Mouse (Mus musculus) testis, adult 2 months (tissue): ENCODE results near the gene Pgf.

Source experiments
- CTCF ChIP-seq: fragments of 200-500 bp; IDR thresholded peaks from 2 replicates; pipeline ENCODE4 v1.5.1; 2012; ENCODE audit warnings: low read depth, mild to moderate bottlenecking, inconsistent platforms, low read length, moderate library complexity; ENCODE audit not compliant: control insufficient read depth, insufficient read depth, insufficient replicate concordance
- POLR2A ChIP-seq: fragments of 200-500 bp; IDR thresholded peaks from 2 replicates; pipeline ENCODE4 v1.6.1; 2012; ENCODE audit warnings: low read depth, mild to moderate bottlenecking, inconsistent platforms, low read length, moderate library complexity; ENCODE audit not compliant: control insufficient read depth

GRCm38 (mm10) chr12:85227227-85227626 lies 49.6 kb upstream of the Pgf start:
- TF ChIP-seq POLR2A (no peak), CTCF (no peak)
